Mouse (Mus musculus) limb, embryonic 14.5 days (tissue): ENCODE measurements around the gene Nap1l1. TPM values are rescaled to one million over a fixed set of nuclear protein-coding genes. Genes with fewer than 3 reads are reported as not detected.
"Not testable (repeated sequence)": the region's sequence is repeated elsewhere in the genome, so short reads cannot be mapped to it uniquely, and the experiment has no call there.

Experiments
- ATAC-seq: fragments of 200-750 bp; cut with Nextera tagmentation; 2 replicates; pipeline ENCODE4 v1.8.0; 2017; ENCODE audit warnings: low read depth, moderate number of reproducible peaks, moderate TSS enrichment; ENCODE audit not compliant: low FRiP score
- DNase-seq: peaks from one replicate; pipeline ENCODE4 v3.0.0-alpha.2; 2015; ENCODE audit warnings: low spot score
- H3K27ac ChIP-seq: fragments of 300-500 bp; sonication (generic); replicated peaks from 2 replicates; pipeline ENCODE4 v1.5.1; 2014; ENCODE audit warnings: low read depth, mild to moderate bottlenecking, low read length, moderate library complexity, mixed read lengths
- H3K27me3 ChIP-seq: fragments of 300-500 bp; sonication (generic); 2 replicates; pipeline ENCODE4 v1.6.1; 2014; ENCODE audit warnings: low read length, mixed read lengths; ENCODE audit not compliant: control insufficient read depth, insufficient read depth
- H3K36me3 ChIP-seq: fragments of 300-500 bp; sonication (generic); 2 replicates; pipeline ENCODE4 v1.6.1; 2014; ENCODE audit warnings: mild to moderate bottlenecking, low read length, moderate library complexity, mixed read lengths; ENCODE audit not compliant: control insufficient read depth, insufficient read depth
- H3K4me1 ChIP-seq: fragments of 300-500 bp; sonication (generic); 2 replicates; pipeline ENCODE4 v1.6.1; 2014; ENCODE audit warnings: antibody characterized with exemption, low read length, mixed read lengths; ENCODE audit not compliant: control insufficient read depth, insufficient read depth
- H3K4me2 ChIP-seq: fragments of 300-500 bp; sonication (generic); replicated peaks from 2 replicates; pipeline ENCODE4 v1.6.1; 2014; ENCODE audit warnings: low read depth, mild to moderate bottlenecking, low read length, moderate library complexity; ENCODE audit not compliant: severe bottlenecking
- H3K4me3 ChIP-seq: fragments of 300-500 bp; sonication (generic); replicated peaks from 2 replicates; pipeline ENCODE4 v1.5.1; 2014; ENCODE audit warnings: low read length
- H3K9ac ChIP-seq: fragments of 300-500 bp; sonication (generic); 2 replicates; pipeline ENCODE4 v1.6.1; 2014; ENCODE audit warnings: mild to moderate bottlenecking, low read depth, low read length, moderate library complexity; ENCODE audit not compliant: severe bottlenecking
- H3K9me3 ChIP-seq: fragments of 300-500 bp; sonication (generic); 2 replicates; pipeline ENCODE4 v1.6.1; 2016; ENCODE audit warnings: low read length; ENCODE audit not compliant: control insufficient read depth
- POLR2A ChIP-seq: fragments of 200-500 bp; IDR thresholded peaks from 2 replicates; pipeline ENCODE4 v1.8.0; 2012; ENCODE audit warnings: inconsistent platforms, mild to moderate bottlenecking, moderate library complexity, borderline replicate concordance; ENCODE audit not compliant: insufficient read depth, insufficient read length; ENCODE audit errors: extremely low read depth
- WGBS: fragments of 180-500 bp; shearing (Covaris S2); extraction: QIAGEN DNeasy Blood & Tissue Kit; methylation state at CpG from one replicate; pipeline ENCODE4 v1.1.7; 2014; 5-methylcytosine and 5-hydroxymethylcytosine counted together
- polyA plus RNA-seq, 2 experiments: library from polyadenylated mRNA; depleted of rRNA in 1 of 2; stranded (reverse) in 1 of 2; unstranded in 1 of 2; fragments of >200 nt; fragmentation: Nextera tagmentation in 1 of 2; extraction: Ambion mirVana in 1 of 2; gene quantifications; 2 replicates each; pipeline versions ENCODE4 v1.2.1 to v1.2.3; 2012 to 2014

Gene Nap1l1
- polyA plus RNA-seq, 2 experiments, result 231 to 334 TPM

DNA sequence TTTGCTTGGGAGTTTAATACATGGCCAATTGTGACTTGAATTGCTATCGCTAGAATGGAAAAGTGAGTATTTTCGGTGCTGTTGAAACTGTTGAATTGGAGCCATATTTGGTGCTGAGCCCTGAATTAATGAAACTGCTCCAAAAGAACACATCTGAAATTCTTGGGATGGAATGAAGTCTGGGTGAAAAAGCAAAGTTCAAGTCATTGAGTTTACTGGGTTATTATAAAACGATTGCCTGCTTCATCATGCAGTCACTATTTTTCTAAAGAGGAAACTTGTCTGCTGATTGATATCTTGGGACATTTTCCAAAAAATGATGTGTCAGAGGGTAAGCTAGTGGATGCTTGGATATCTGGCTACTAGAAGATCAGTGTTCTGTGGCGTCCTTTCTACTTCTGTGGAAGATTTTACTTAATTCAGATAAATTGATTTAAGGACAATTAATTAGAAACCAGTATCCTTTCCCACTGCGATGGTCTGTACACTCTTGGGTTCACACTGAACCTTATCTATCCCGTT is 4.0 kb downstream of the Nap1l1 start:
- no peak for TF ChIP-seq POLR2A
- ATAC-seq (no peak), DNase-seq (no peak)
- WGBS, result 82% methylated on average over 6 of the region's 6 CpGs
- peaks cover 14% of the 10 kb centered on the region for H3K4me1 ChIP-seq
- no peak overlapping the region for H3K27ac ChIP-seq
- H3K9me3 ChIP-seq, result no peaks in the 10 kb centered on the region
- H3K4me2 ChIP-seq, result no peak overlapping the region
- no peaks in the 10 kb centered on the region for H3K27me3 ChIP-seq
- H3K4me3 ChIP-seq, result no peak overlapping the region
- H3K36me3 ChIP-seq, result peaks cover 17% of the 10 kb centered on the region
- no peak overlapping the region for H3K9ac ChIP-seq

DNA sequence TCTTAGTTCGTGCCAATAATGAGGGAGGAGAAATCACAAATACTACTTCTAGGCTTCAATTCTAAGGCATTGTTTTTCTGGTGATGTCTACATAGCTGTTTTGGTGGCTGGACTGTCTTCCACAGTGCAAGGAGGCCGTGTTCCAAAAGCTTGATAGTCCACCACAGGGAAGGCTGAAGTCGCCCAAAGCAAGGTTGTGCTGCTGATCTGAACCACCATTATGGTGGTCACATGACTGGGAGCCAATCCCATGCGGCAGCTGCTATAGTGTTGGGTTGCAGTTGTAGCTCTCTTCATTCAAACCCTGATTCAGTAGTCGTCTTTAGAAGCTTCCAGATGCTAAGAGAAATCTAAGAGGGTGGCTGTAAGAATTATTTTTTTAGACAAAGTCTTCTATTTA is 6.6 kb downstream of the Nap1l1 start:
- ATAC-seq (no peak), DNase-seq (no peak)
- peaks cover 34% of the 10 kb centered on the region for H3K36me3 ChIP-seq
- no peak overlapping the region for H3K27ac ChIP-seq
- no peak overlapping the region for H3K4me2 ChIP-seq
- H3K4me3 ChIP-seq, result no peak overlapping the region
- H3K9me3 ChIP-seq, result no peaks in the 10 kb centered on the region
- no peaks in the 10 kb centered on the region for H3K27me3 ChIP-seq
- 74% methylated on average over 5 of the region's 5 CpGs for WGBS
- no peak overlapping the region for H3K9ac ChIP-seq
- 0 out of 2 replicates have a peak, but pooled peaks cover 11% of the 10 kb centered on the region for H3K4me1 ChIP-seq
- TF ChIP-seq POLR2A, result no peak

DNA sequence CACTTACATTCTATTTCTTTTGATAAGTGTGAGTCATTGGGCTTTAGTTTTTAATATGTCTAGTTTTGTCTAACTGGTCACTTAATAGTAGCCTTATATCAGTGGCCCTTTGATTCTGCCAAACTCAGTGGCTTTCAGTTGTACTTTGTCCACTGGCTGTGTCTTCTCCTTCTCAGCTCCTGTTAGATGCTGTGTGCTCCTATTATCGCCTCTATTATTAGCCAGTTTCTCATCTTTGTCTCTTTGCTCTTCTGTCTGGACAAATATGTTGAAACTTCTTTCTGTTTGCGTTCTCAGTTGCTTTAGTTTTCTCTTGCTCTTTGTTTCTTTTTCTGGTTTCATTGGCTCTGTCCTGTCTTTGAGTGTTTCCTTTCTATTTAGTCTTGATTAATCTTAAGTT is 9.6 kb downstream of the Nap1l1 start:
- no peak overlapping the region for H3K9ac ChIP-seq
- H3K4me2 ChIP-seq, result no peak overlapping the region
- H3K36me3 ChIP-seq, result peaks cover 58% of the 10 kb centered on the region
- H3K27ac ChIP-seq, result no peak overlapping the region
- DNase-seq (no peak), ATAC-seq (no peak)
- H3K4me3 ChIP-seq, result no peak overlapping the region
- no peaks in the 10 kb centered on the region for H3K9me3 ChIP-seq
- 92% methylated on average over 2 of the region's 2 CpGs for WGBS
- TF ChIP-seq POLR2A, result no peak
- no peaks in the 10 kb centered on the region for H3K27me3 ChIP-seq
- H3K4me1 ChIP-seq, result 0 out of 2 replicates have a peak, but pooled peaks cover 4% of the 10 kb centered on the region

DNA sequence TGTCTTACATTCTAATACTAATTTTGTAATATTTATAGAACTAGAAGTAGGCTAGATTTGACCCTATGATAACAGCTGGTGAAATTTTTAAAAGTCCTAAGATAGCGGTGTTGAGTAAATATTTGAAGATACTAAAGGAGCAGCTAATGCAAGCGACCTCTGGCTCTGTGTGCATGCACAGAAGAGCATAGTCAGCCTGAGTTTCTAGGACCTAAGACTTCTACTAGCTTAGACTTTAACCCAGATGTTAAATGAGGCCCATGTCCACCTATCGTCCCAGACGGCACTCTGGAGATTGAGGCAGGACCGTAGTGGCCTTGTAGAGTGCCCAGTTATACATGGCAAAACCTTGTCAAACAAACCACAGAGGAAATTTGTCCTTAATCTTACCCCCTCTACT is 11.1 kb downstream of the Nap1l1 start:
- ATAC-seq, result no peak
- no peak for TF ChIP-seq POLR2A

DNA sequence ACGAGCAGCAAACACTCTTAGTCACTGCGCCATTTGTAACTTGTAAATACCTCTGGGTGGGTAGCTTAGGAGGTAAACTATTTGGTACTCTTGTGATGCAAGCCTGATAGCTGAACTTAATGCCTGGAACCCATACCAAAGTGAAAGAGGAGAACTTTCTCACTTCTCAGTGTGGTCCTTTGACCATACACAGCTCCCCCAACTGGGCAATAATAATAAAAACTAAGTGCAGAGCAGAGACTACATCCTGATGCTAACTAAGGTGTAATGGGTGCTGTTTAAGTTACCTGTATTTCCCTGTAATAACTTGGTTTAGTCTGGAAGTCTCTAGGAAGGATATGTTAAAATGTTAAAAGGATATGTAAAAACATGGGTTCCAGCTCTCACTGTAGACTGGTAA is 15.8 kb downstream of the Nap1l1 start:
- Histone ChIP-seq H3K9me3 (no peaks in the 10 kb centered on the region), H3K27ac (no peak overlapping the region), H3K4me3 (no peak overlapping the region), H3K4me2 (no peak overlapping the region), H3K9ac (no peak overlapping the region), H3K27me3 (no peaks in the 10 kb centered on the region), H3K4me1 (no peaks in the 10 kb centered on the region), H3K36me3 (peaks cover 75% of the 10 kb centered on the region)
- no peak for DNase-seq
- ATAC-seq, result no peak
- no peak for TF ChIP-seq POLR2A
- 71% methylated on average over 2 of the region's 2 CpGs for WGBS

More for the DNA sequence above, 11.1 kb downstream of the Nap1l1 start:
- H3K4me3 ChIP-seq, result no peak overlapping the region
- WGBS, result 89% methylated on average over 5 of the region's 5 CpGs
- H3K27ac ChIP-seq, result no peak overlapping the region
- no peaks in the 10 kb centered on the region for H3K27me3 ChIP-seq
- H3K4me1 ChIP-seq, result 0 out of 2 replicates have a peak, but pooled peaks cover 4% of the 10 kb centered on the region
- no peak overlapping the region for H3K4me2 ChIP-seq
- H3K9me3 ChIP-seq, result no peaks in the 10 kb centered on the region
- H3K9ac ChIP-seq, result no peak overlapping the region
- no peak for DNase-seq
- H3K36me3 ChIP-seq, result peaks cover 68% of the 10 kb centered on the region

DNA sequence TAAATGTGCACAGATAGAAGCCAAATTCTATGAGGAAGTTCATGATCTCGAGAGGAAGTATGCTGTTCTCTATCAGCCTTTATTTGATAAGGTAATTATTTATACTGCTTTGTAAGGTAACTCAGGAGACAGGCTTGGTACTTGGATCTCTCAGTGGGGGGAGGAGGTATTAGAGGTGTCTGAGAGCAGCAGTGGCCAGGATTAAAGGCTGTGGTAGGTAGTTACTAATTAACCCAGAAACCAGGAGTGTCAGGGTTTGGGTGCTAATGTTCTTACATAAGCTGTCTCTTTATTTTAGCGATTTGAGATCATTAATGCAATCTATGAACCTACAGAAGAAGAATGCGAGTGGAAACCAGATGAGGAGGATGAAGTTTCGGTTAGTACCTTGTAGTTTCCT is 17.1 kb downstream of the Nap1l1 start:
- not testable (repeated sequence) for H3K4me1 ChIP-seq, H3K9ac ChIP-seq, H3K27ac ChIP-seq, DNase-seq, H3K4me3 ChIP-seq, ATAC-seq, H3K4me2 ChIP-seq, H3K27me3 ChIP-seq, H3K9me3 ChIP-seq
- 94% methylated on average over 4 of the region's 4 CpGs for WGBS
- H3K36me3 ChIP-seq, result peaks cover 78% of the 10 kb centered on the region
